Mouse (Mus musculus): ENCODE measurements at regions not wholly inside any gene's neighbourhood (a gene's known extent, or its start where the extent isn't known, plus 50 kb on each side); places are given as distances from the start of the nearest gene placed in this dataset.

DNA sequence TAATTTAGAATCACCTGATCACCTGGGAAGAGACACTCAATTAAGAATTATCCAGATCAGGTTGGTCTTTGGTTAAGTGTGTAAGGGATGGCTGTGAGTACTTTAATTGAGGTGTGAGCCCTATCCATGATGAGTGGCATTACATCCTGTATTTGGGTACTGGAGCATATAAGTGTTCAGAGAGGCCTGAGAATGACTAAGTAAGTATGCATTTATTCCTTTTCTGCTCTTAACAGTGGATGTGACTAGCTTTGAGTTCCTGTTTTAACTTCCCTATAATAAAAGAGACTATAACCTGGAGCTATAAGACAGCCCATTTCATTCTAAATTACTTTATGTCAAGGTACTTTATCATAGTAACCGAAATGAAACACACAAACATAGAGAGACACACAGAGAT lies 421.4 kb upstream of the Klf4 start:
- H3K9me3 ChIP-seq (replicated peaks), result no peaks in the 10 kb centered on the region
- no peak overlapping the region for H3K4me3 ChIP-seq
- WGBS, result 85% methylated on average over 1 of the region's 1 CpGs
- no peaks in the 10 kb centered on the region for H3K4me1 ChIP-seq
- H3K27ac ChIP-seq, result no peak overlapping the region
- H3K27me3 ChIP-seq (ENCODE audit: low read depth, poor library complexity, severe bottlenecking), result no peaks in the 10 kb centered on the region
- no peak for DNase-seq (ENCODE audit: low spot score)
- no peaks in the 10 kb centered on the region for H3K36me3 ChIP-seq

DNA sequence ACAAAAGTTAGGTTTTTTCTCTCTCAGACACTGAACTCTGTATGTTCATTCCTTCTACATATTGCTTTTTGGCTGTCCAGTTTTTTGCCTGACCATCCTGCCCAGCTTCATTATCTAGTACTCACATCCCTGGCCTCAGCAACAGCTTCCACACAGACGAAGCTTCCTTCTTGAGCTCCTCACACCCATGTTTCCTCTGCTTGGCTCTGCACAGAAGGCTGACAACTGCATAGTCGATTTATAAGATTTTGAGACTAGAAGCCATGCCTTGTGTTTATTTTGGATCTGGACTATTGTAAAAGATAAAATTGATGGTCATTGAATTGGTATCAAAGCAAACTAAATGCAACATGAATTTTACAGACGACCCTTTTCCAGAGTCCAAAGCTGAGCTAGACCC lies 420.0 kb upstream of the Klf4 start:
- no peak overlapping the region for H3K27ac ChIP-seq
- no peak for DNase-seq (ENCODE audit: low spot score)
- no peaks in the 10 kb centered on the region for H3K9me3 ChIP-seq (replicated peaks)
- 90% methylated on average over 3 of the region's 3 CpGs for WGBS
- no peaks in the 10 kb centered on the region for H3K27me3 ChIP-seq (ENCODE audit: low read depth, poor library complexity, severe bottlenecking)
- H3K4me1 ChIP-seq, result no peaks in the 10 kb centered on the region
- H3K36me3 ChIP-seq, result no peaks in the 10 kb centered on the region
- H3K4me3 ChIP-seq, result no peak overlapping the region

DNA sequence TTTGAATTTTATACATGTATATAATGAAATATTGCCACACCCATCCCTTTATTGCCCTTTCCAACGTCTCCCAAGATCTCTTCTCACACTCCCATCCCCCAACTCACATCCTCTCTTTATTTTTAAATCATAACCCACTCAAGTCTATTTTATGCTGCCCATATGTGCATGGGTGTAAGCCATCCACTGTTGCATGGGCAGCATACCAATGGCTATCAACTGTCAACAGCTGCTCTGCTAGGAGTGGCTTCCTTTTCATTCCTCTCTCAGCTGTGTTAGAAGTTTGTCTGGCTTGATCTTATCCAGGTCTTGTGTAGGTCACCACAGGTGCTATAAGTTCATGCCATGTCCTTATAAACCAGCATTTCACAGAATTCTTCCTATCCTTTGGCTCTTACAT lies 409.2 kb upstream of the Klf4 start:
- DNase-seq (ENCODE audit: low spot score), result no peak
- no peaks in the 10 kb centered on the region for H3K9me3 ChIP-seq (replicated peaks)
- no peak overlapping the region for H3K4me3 ChIP-seq
- no peaks in the 10 kb centered on the region for H3K4me1 ChIP-seq
- WGBS, result 65% methylated on average over 1 of the region's 1 CpGs
- no peak overlapping the region for H3K27ac ChIP-seq
- no peaks in the 10 kb centered on the region for H3K36me3 ChIP-seq
- H3K27me3 ChIP-seq (ENCODE audit: low read depth, poor library complexity, severe bottlenecking), result no peaks in the 10 kb centered on the region

DNA sequence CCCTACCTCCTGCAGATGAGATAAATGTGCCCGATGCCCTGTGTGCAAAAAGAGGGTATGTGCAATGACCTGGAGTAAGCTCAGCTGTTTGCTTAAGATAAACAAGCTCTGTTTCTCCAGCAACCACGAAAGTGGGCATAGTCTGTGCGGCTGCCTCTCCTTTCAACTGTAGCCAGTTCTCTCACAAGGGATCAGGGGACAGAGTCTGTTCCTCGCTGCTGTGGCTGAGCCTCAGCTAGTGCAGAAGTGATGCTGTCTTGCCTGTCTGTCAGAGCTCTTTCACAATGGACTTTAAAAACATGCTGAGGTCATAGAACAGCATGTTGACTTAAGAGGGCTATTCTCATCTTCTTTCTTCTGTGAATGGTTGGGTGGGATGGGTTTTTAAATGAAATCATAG lies 406.1 kb upstream of the Klf4 start:
- no peaks in the 10 kb centered on the region for H3K9me3 ChIP-seq (replicated peaks)
- DNase-seq (ENCODE audit: low spot score), result no peak
- no peak overlapping the region for H3K27ac ChIP-seq
- no peaks in the 10 kb centered on the region for H3K27me3 ChIP-seq (ENCODE audit: low read depth, poor library complexity, severe bottlenecking)
- WGBS, result 80% methylated on average over 4 of the region's 4 CpGs
- no peaks in the 10 kb centered on the region for H3K36me3 ChIP-seq
- no peaks in the 10 kb centered on the region for H3K4me1 ChIP-seq
- H3K4me3 ChIP-seq, result no peak overlapping the region

DNA sequence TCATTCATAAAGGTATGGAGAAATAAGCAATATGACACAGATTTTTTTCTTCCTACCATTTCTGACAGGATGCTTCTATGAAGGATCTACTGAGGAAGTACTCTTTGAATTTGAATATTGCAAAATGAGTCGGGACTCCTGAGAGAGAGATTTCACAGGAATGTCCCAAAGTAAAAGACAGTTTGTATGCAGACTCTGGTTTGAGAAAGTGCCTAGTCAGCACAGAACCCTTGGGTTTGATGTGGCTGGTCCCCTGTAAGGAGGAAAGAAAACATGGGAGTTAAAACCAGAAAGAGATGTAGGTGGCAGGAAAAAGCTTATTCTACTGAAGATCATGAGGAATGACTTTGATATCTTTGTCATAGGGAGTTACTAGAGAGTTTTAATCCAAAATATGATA lies 405.6 kb upstream of the Klf4 start:
- 86% methylated on average over 1 of the region's 1 CpGs for WGBS
- Histone ChIP-seq H3K4me1 (no peaks in the 10 kb centered on the region), H3K27me3 (ENCODE audit: low read depth, poor library complexity, severe bottlenecking) (no peaks in the 10 kb centered on the region), H3K36me3 (no peaks in the 10 kb centered on the region), H3K9me3 (replicated peaks) (no peaks in the 10 kb centered on the region), H3K27ac (no peak overlapping the region), H3K4me3 (no peak overlapping the region)
- DNase-seq (ENCODE audit: low spot score), result no peak

DNA sequence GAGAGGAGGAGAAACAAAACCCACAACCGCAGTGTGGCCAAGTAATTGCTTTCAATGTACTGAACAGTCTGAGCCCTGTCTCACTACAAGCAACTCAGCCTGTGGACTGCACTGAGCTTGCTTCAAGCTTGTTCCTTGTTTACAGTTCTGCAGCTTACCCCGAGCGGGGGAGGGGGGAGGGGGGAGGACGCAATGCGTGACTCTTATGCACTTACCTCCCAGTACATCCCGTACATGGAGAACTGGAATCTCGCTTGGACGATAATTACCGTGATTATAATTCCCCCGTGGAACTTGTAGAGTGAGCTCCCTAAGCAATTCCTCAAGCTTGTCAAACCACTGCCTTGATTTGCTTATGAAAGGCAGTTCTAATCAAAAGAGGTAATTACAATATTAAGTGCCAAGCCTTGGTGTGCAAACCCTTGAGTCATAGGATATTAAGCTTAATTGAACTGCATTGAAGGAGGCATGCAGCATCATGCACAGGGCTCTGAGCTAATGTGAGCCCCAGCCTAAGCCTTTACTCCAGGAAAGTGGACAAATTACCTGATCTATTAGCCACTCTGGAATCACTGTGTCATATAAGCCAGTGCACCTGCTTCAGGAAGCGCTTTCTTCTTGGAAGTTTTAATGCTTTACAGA lies 397.0 kb upstream of the Klf4 start:
- H3K27ac ChIP-seq, result no peak overlapping the region
- H3K4me1 ChIP-seq, result peaks cover 8% of the 10 kb centered on the region; the same call in 1 of the 2 replicates
- no peaks in the 10 kb centered on the region for H3K27me3 ChIP-seq (ENCODE audit: low read depth, poor library complexity, severe bottlenecking)
- no peak overlapping the region for H3K4me3 ChIP-seq
- H3K9me3 ChIP-seq (replicated peaks), result no peaks in the 10 kb centered on the region
- H3K36me3 ChIP-seq, result no peaks in the 10 kb centered on the region
- no peak for DNase-seq (ENCODE audit: low spot score)
- WGBS, result 70% methylated on average over 11 of the region's 11 CpGs

DNA sequence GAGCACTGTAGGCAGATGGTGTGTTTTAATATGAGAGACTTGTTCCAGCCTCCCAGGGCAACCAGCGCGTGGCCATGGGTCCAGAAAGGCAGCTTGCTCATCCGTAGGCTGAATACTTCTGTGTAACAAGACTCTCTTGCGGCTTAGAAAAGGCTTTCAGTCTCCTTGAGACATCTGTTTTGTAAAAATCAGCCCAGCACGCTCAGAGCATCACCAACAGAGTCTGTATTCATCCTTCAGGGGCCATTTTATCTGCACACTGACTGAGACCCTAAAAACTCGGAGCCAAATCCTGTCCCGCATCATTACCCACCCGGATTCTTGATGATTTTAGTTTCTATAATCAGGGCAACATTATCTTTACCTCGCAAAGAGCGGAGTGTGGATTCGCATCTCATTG lies 396.4 kb upstream of the Klf4 start:
- H3K9me3 ChIP-seq (replicated peaks), result no peaks in the 10 kb centered on the region
- H3K4me1 ChIP-seq, result peaks cover 8% of the 10 kb centered on the region; the same call in 1 of the 2 replicates
- H3K36me3 ChIP-seq, result no peaks in the 10 kb centered on the region
- DNase-seq (ENCODE audit: low spot score), result no peak
- 81% methylated on average over 11 of the region's 11 CpGs for WGBS
- no peak overlapping the region for H3K4me3 ChIP-seq
- no peak overlapping the region for H3K27ac ChIP-seq
- no peaks in the 10 kb centered on the region for H3K27me3 ChIP-seq (ENCODE audit: low read depth, poor library complexity, severe bottlenecking)

DNA sequence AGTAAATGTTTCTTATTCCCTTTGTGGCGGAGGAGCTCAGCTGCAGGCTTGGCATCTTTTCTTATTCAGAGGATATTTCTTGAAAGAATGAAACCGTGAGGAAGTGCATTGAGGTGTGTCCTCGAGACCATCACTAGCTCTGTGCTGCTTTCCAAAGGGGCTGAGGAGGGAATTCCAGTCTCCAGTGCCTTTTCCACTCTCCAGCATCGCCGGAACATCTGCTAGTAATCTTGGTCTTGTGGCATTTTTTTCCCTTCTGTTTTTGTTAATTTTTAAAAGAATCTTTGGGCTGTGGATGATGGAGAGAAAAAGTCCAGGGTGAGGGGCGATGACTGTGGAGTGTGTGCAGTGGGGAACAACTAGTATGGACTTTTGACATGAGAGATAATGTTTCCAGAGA lies 395.9 kb upstream of the Klf4 start:
- H3K27me3 ChIP-seq (ENCODE audit: low read depth, poor library complexity, severe bottlenecking), result no peaks in the 10 kb centered on the region
- 91% methylated on average over 6 of the region's 6 CpGs for WGBS
- H3K4me1 ChIP-seq, result peaks cover 8% of the 10 kb centered on the region; the same call in 1 of the 2 replicates
- no peak for DNase-seq (ENCODE audit: low spot score)
- no peaks in the 10 kb centered on the region for H3K36me3 ChIP-seq
- no peaks in the 10 kb centered on the region for H3K9me3 ChIP-seq (replicated peaks)
- no peak overlapping the region for H3K4me3 ChIP-seq
- H3K27ac ChIP-seq, result no peak overlapping the region

DNA sequence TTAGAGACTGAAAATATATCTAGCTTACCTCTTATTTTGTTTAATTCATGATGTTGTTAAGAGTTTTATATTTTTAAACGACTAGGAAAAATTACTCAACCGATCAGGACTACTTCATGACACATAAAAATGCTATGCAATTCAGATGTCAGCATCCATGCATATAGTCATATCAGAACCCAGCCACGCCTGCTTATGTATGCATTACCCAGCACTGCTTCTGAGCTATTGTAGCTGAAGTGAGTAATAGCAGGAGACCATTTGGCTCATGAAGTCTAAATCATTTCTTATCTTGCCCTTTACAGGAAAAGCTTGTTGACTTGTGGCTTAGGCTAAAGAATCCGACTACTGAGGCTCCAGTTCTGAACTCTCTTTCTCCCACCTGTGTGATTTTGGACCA lies 395.1 kb upstream of the Klf4 start:
- 88% methylated on average over 4 of the region's 4 CpGs for WGBS
- no peak overlapping the region for H3K27ac ChIP-seq
- no peak for DNase-seq (ENCODE audit: low spot score)

DNA sequence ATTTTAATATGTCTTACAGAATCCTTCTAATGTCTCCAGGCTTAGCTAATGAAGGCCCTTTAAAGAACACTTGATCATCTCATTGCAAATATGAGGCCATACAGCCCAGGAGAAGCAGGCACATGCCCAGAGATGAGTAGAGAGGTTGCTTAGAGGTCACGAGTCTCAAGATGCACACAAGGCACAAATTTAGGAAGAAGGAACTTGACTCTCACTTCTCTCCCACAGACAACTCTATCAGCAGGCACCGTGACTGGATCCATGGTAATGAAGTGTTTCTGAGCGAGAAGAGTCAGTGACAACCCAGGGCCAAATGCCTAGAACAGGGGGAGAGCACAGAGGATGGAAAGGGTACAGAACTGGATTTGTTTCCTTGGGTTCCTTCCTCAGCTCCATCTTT lies 392.7 kb upstream of the Klf4 start:
- no peak for DNase-seq (ENCODE audit: low spot score)
- WGBS, result 78% methylated on average over 3 of the region's 3 CpGs
- H3K9me3 ChIP-seq (replicated peaks), result no peaks in the 10 kb centered on the region
- H3K27me3 ChIP-seq (ENCODE audit: low read depth, poor library complexity, severe bottlenecking), result no peaks in the 10 kb centered on the region
- no peaks in the 10 kb centered on the region for H3K36me3 ChIP-seq
- no peak overlapping the region for H3K27ac ChIP-seq
- peaks cover 8% of the 10 kb centered on the region; the same call in 1 of the 2 replicates for H3K4me1 ChIP-seq
- no peak overlapping the region for H3K4me3 ChIP-seq

More for the DNA sequence above, 395.1 kb upstream of the Klf4 start:
- H3K4me1 ChIP-seq, result peaks cover 8% of the 10 kb centered on the region; the same call in 1 of the 2 replicates
- H3K9me3 ChIP-seq (replicated peaks), result no peaks in the 10 kb centered on the region
- H3K36me3 ChIP-seq, result no peaks in the 10 kb centered on the region
- H3K4me3 ChIP-seq, result no peak overlapping the region
- H3K27me3 ChIP-seq (ENCODE audit: low read depth, poor library complexity, severe bottlenecking), result no peaks in the 10 kb centered on the region

DNA sequence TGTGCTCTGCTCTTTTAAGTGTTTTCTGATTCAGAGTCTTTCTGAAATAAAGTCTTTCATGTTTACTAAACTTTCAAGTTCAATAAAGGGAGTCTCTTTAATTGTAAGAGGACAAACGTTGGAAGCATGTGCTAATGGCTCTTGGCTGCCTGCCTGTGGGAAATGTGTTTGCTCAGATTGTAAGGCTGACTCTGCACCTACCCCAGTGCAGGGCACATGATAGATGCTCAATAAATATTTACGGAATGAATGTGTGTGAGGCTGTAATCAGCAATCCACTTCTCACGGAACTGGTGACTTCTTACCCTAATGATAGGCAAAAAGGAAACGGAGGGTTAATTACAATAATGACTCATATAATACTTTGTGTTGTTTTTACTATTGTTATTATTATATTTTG lies 389.0 kb upstream of the Klf4 start:
- Histone ChIP-seq H3K27me3 (ENCODE audit: low read depth, poor library complexity, severe bottlenecking) (no peaks in the 10 kb centered on the region), H3K9me3 (replicated peaks) (no peaks in the 10 kb centered on the region), H3K36me3 (no peaks in the 10 kb centered on the region), H3K4me1 (no peaks in the 10 kb centered on the region), H3K27ac (no peak overlapping the region), H3K4me3 (no peak overlapping the region)
- DNase-seq (ENCODE audit: low spot score), result no peak
- 88% methylated on average over 4 of the region's 4 CpGs for WGBS

DNA sequence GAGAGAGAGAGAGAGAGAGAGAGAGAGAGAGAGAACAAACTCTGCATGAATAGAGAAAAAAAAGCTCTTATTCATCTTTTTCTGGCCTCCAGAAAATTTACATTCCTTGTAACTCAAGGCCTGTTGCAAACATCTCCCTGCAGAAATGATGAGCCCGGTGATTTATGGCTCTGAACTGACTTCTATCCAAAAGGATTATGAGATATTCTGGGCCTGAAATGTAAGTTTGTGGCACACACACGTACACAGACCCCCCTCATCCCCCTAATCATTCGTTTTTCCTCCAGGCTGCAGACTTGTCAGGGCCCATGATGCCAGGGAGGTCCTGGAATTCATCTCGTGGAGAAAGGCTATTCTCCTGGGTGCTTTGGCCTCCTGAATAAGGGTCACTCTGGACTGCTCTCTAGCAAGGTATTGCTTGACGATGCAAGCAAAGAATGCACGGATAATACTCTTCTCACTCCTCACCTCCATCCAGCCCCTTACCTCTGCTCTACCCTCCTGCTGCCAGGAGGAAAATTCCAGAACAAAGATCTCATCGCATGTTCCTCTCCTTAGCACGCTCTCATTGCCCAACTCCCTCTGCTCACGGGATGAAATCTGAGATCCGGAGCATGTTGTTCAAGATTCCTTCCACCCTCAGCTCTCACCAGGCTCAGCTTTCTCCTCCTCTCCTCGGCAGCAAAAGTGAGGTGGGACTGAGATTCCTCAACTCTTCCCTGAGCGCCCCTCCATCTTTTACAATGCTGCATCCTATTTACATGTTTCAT lies 362.0 kb upstream of the Klf4 start:
- Histone ChIP-seq H3K4me1 (no peaks in the 10 kb centered on the region), H3K36me3 (no peaks in the 10 kb centered on the region), H3K9me3 (replicated peaks) (no peaks in the 10 kb centered on the region), H3K27ac (no peak overlapping the region), H3K27me3 (ENCODE audit: low read depth, poor library complexity, severe bottlenecking) (no peaks in the 10 kb centered on the region), H3K4me3 (no peak overlapping the region)
- DNase-seq (ENCODE audit: low spot score), result no peak
- 69% methylated on average over 12 of the region's 12 CpGs for WGBS

DNA sequence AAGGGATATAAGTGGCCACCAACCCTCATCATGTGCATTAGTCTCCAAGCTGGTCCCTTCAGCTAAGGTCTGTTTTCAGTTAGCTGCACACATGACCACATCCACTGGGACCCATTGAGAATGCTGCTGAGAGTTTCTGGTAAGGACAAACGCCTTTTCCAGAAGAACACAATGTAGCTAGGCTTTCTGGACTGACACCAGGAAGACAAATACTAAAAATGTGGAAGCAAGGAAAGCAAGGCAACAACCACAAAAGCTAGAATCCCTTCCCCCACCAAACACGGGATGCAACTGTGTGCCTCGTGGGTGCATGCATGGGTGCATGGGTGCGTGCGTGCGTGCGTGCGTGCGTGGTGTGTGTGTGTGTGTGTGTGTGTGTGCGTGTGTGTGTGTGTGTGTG lies 359.4 kb upstream of the Klf4 start:
- no peaks in the 10 kb centered on the region for H3K27me3 ChIP-seq (ENCODE audit: low read depth, poor library complexity, severe bottlenecking)
- no peak overlapping the region for H3K27ac ChIP-seq
- H3K36me3 ChIP-seq, result no peaks in the 10 kb centered on the region
- no peak for DNase-seq (ENCODE audit: low spot score)
- no peaks in the 10 kb centered on the region for H3K4me1 ChIP-seq
- no peaks in the 10 kb centered on the region for H3K9me3 ChIP-seq (replicated peaks)
- 88% methylated on average over 10 of the region's 10 CpGs for WGBS
- no peak overlapping the region for H3K4me3 ChIP-seq
